Mouse (Mus musculus) brain, embryonic 14.5 days (tissue): ENCODE results near the gene Tgfbr3.

Experiments
- CTCF ChIP-seq: fragments of 200-500 bp; IDR thresholded peaks from 2 replicates; pipeline ENCODE4 v1.5.1; 2012; ENCODE audit warnings: inconsistent platforms, mild to moderate bottlenecking, moderate library complexity, borderline replicate concordance; ENCODE audit not compliant: insufficient read depth, insufficient read length; ENCODE audit errors: extremely low read depth
- POLR2A ChIP-seq: fragments of 200-500 bp; IDR thresholded peaks from 2 replicates; pipeline ENCODE4 v1.6.1; 2012; ENCODE audit warnings: mild to moderate bottlenecking, inconsistent platforms, borderline replicate concordance; ENCODE audit not compliant: poor library complexity, insufficient read depth, insufficient read length, severe bottlenecking; ENCODE audit errors: extremely low read depth

GRCm38 (mm10) chr5:107124531-107124930 lies 164.9 kb downstream of the Tgfbr3 start:
- TF ChIP-seq POLR2A: no peak
- no peak for TF ChIP-seq CTCF
